Mouse (Mus musculus): ENCODE measurements at regions not wholly inside any gene's neighbourhood (a gene's known extent, or its start where the extent isn't known, plus 50 kb on each side); places are given as distances from the start of the nearest gene placed in this dataset.

GRCm38 (mm10) chr8:42442786-42443185 is 698.5 kb downstream of the Triml1 start:
- Histone ChIP-seq H3K27ac (ENCODE audit: insufficient read depth, low read length) (no peak overlapping the region), H3K4me1 (ENCODE audit: control insufficient read depth, insufficient read depth, low read length) (no peaks in the 10 kb centered on the region), H3K4me3 (ENCODE audit: insufficient read depth, low read length) (no peak overlapping the region)
- TF ChIP-seq POLR2A (IDR thresholded peaks at IDR 0.05; ENCODE audit: extremely low read depth, insufficient read depth, low read length) = no peak
- TF ChIP-seq CTCF (IDR thresholded peaks at IDR 0.05; ENCODE audit: extremely low read depth, insufficient read depth, low read length) = no peak

- TF ChIP-seq CTCF (IDR thresholded peaks at IDR 0.05; ENCODE audit: extremely low read depth, insufficient read depth, low read length) (no peak), POLR2A (IDR thresholded peaks at IDR 0.05; ENCODE audit: extremely low read depth, insufficient read depth, low read length) (no peak)
- Histone ChIP-seq H3K4me3 (ENCODE audit: insufficient read depth, low read length) (no peak overlapping the region), H3K4me1 (ENCODE audit: control insufficient read depth, insufficient read depth, low read length) (no peaks in the 10 kb centered on the region), H3K27ac (ENCODE audit: insufficient read depth, low read length) (no peak overlapping the region)
Measured at GRCm38 (mm10) chr8:42402632-42403031, 738.7 kb downstream of the Triml1 start.

DNA sequence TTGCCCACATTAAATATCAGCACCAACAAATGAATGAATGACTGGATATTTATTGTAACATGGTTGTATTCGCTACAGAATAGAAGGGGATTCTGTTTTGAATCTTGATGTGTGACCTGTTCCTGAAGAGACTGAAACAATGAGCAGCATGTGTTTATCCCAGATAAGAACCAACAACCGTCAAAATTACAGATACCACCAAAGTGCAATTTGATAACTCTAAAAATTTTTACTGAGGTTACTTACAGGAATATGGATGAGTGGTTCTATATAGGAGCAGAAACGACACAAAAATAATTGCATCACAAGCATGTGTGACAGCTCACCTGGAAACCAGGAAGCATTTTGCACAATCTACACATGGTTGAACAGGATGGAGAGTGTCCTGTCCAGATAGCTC is 744.4 kb downstream of the Triml1 start:
- H3K4me3 ChIP-seq (ENCODE audit: insufficient read depth, low read length) = no peak overlapping the region
- TF ChIP-seq CTCF (IDR thresholded peaks at IDR 0.05; ENCODE audit: extremely low read depth, insufficient read depth, low read length) (no peak), POLR2A (IDR thresholded peaks at IDR 0.05; ENCODE audit: extremely low read depth, insufficient read depth, low read length) (no peak)
- no peak overlapping the region for H3K27ac ChIP-seq (ENCODE audit: insufficient read depth, low read length)
- H3K4me1 ChIP-seq (ENCODE audit: control insufficient read depth, insufficient read depth, low read length) = no peaks in the 10 kb centered on the region

DNA sequence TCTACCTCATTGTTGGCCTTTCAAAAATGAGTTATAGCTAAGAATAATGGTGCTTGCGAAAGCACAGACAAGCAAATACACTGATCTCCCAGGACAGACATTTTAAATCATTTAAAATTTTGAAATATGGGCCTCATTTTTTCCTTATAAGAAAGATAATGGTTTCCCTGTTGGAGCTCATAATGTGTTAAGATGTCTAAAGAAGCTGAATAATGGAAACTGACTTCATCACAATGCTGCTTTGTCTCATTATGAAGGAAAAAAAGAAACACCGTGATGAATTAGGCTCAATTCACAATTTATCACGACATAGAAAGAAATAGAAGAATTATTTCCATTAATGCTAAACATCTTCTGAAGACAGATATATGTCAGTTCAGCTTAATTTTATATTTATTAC is 752.5 kb downstream of the Triml1 start:
- H3K27ac ChIP-seq (ENCODE audit: insufficient read depth, low read length) = no peak overlapping the region
- no peak for TF ChIP-seq POLR2A (IDR thresholded peaks at IDR 0.05; ENCODE audit: extremely low read depth, insufficient read depth, low read length)
- TF ChIP-seq CTCF (IDR thresholded peaks at IDR 0.05; ENCODE audit: extremely low read depth, insufficient read depth, low read length) = no peak
- no peaks in the 10 kb centered on the region for H3K4me1 ChIP-seq (ENCODE audit: control insufficient read depth, insufficient read depth, low read length)
- no peak overlapping the region for H3K4me3 ChIP-seq (ENCODE audit: insufficient read depth, low read length)

GRCm38 (mm10) chr8:42348073-42348603 is 793.1 kb downstream of the Triml1 start:
- Histone ChIP-seq H3K4me3 (ENCODE audit: insufficient read depth, low read length) (no peak overlapping the region), H3K4me1 (ENCODE audit: control insufficient read depth, insufficient read depth, low read length) (no peaks in the 10 kb centered on the region), H3K27ac (ENCODE audit: insufficient read depth, low read length) (no peak overlapping the region)
- TF ChIP-seq CTCF (IDR thresholded peaks at IDR 0.05; ENCODE audit: extremely low read depth, insufficient read depth, low read length) = no peak
- TF ChIP-seq POLR2A (IDR thresholded peaks at IDR 0.05; ENCODE audit: extremely low read depth, insufficient read depth, low read length) = no peak

- TF ChIP-seq POLR2A (IDR thresholded peaks at IDR 0.05; ENCODE audit: extremely low read depth, insufficient read depth, low read length) (no peak), CTCF (IDR thresholded peaks at IDR 0.05; ENCODE audit: extremely low read depth, insufficient read depth, low read length) (no peak)
- no peak overlapping the region for H3K27ac ChIP-seq (ENCODE audit: insufficient read depth, low read length)
- no peak overlapping the region for H3K4me3 ChIP-seq (ENCODE audit: insufficient read depth, low read length)
- no peaks in the 10 kb centered on the region for H3K4me1 ChIP-seq (ENCODE audit: control insufficient read depth, insufficient read depth, low read length)
Measured at GRCm38 (mm10) chr8:42334708-42335107, 806.6 kb downstream of the Triml1 start.

DNA sequence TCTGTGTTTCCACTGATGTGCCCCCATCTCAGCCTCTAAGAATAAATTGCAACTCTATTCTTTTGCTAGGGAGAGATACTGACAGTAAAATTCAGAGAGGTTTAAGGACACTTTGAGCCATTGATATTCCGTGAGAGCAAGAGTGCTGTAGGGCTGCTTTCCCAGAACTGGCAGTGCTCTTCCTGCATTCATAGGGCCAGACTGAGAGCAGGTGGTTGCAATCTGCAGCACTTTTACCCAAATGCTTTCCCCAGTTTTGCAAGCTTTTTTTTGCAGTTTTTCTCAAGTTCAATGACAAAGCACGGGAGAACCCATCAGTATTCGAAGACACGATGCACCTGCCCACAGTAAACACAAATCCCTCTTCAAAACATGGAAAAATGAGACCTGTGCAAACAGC is 816.6 kb downstream of the Triml1 start:
- H3K4me3 ChIP-seq (ENCODE audit: insufficient read depth, low read length) = no peak overlapping the region
- TF ChIP-seq POLR2A (IDR thresholded peaks at IDR 0.05; ENCODE audit: extremely low read depth, insufficient read depth, low read length) (no peak), CTCF (IDR thresholded peaks at IDR 0.05; ENCODE audit: extremely low read depth, insufficient read depth, low read length) (no peak)
- no peaks in the 10 kb centered on the region for H3K4me1 ChIP-seq (ENCODE audit: control insufficient read depth, insufficient read depth, low read length)
- no peak overlapping the region for H3K27ac ChIP-seq (ENCODE audit: insufficient read depth, low read length)

DNA sequence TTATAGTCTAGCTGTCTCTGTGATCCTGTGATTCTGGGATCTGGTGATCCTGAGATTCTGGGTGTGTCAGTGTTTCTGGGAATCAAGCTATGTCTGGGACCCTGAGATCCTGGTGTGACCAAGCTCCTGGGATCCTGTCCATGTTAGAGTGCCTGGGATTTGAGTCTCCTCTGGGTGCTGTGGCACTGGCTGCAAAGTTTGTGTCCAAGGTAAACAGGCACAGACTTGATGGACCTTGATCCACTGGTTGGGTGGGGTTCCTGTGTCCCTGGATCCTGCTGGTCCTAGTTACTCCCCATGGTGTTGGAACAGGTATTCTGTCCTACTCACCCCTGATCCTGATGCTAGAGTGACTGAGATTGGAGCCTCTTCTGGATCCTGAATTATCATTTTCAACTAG is 818.4 kb downstream of the Triml1 start:
- no peak overlapping the region for H3K27ac ChIP-seq (ENCODE audit: insufficient read depth, low read length)
- TF ChIP-seq POLR2A (IDR thresholded peaks at IDR 0.05; ENCODE audit: extremely low read depth, insufficient read depth, low read length) (no peak), CTCF (IDR thresholded peaks at IDR 0.05; ENCODE audit: extremely low read depth, insufficient read depth, low read length) (no peak)
- no peak overlapping the region for H3K4me3 ChIP-seq (ENCODE audit: insufficient read depth, low read length)
- H3K4me1 ChIP-seq (ENCODE audit: control insufficient read depth, insufficient read depth, low read length) = no peaks in the 10 kb centered on the region

DNA sequence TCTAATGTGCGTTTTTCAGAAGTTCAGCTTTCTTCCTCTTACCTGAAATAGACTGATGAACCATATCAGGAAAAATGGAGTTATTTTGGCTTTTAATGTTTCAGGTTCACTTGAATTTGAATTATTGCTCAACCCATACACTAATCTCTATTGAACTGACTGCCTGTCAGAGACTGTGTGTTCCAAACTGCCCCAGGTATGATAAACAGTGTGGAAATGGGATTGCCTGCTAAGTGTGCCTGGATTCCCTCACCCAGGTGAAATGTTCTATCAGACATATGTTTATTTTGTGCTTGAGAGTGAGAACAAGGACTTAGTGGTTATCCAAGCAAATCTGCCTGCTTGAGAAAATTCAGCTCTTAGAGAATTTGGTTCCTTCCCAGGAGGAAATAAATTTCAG is 830.2 kb downstream of the Triml1 start:
- H3K4me1 ChIP-seq (ENCODE audit: control insufficient read depth, insufficient read depth, low read length) = no peaks in the 10 kb centered on the region
- TF ChIP-seq CTCF (IDR thresholded peaks at IDR 0.05; ENCODE audit: extremely low read depth, insufficient read depth, low read length) (no peak), POLR2A (IDR thresholded peaks at IDR 0.05; ENCODE audit: extremely low read depth, insufficient read depth, low read length) (no peak)

GRCm38 (mm10) chr8:42291392-42291791 is 849.9 kb downstream of the Triml1 start:
- no peak overlapping the region for H3K4me3 ChIP-seq (ENCODE audit: insufficient read depth, low read length)

More for the DNA sequence above, 830.2 kb downstream of the Triml1 start:
- no peak overlapping the region for H3K27ac ChIP-seq (ENCODE audit: insufficient read depth, low read length)
- no peak overlapping the region for H3K4me3 ChIP-seq (ENCODE audit: insufficient read depth, low read length)

More at GRCm38 (mm10) chr8:42291392-42291791, 849.9 kb downstream of the Triml1 start:
- H3K27ac ChIP-seq (ENCODE audit: insufficient read depth, low read length) = no peak overlapping the region
- TF ChIP-seq POLR2A (IDR thresholded peaks at IDR 0.05; ENCODE audit: extremely low read depth, insufficient read depth, low read length) = no peak
- no peak for TF ChIP-seq CTCF (IDR thresholded peaks at IDR 0.05; ENCODE audit: extremely low read depth, insufficient read depth, low read length)
- no peaks in the 10 kb centered on the region for H3K4me1 ChIP-seq (ENCODE audit: control insufficient read depth, insufficient read depth, low read length)
